Mouse (Mus musculus): ENCODE measurements around the gene Fryl.

- no peak for TF ChIP-seq GATA1 (IDR thresholded peaks at IDR 0.05; ENCODE audit: low read length)
- no peak for TF ChIP-seq TAL1 (IDR thresholded peaks at IDR 0.05; ENCODE audit: low read length)
These were observed 137.6 kb downstream of the Fryl start for GRCm38 (mm10) chr5:73118786-73119185.

Data from erythroblast, embryonic 14.5 days (primary cell).